Mouse (Mus musculus): ENCODE measurements around the gene Areg. TPM values are rescaled to one million over a fixed set of nuclear protein-coding genes. Genes with fewer than 3 reads are reported as not detected.

The Areg gene
- total RNA-seq, 1 experiment, result 0.31 TPM

DNA sequence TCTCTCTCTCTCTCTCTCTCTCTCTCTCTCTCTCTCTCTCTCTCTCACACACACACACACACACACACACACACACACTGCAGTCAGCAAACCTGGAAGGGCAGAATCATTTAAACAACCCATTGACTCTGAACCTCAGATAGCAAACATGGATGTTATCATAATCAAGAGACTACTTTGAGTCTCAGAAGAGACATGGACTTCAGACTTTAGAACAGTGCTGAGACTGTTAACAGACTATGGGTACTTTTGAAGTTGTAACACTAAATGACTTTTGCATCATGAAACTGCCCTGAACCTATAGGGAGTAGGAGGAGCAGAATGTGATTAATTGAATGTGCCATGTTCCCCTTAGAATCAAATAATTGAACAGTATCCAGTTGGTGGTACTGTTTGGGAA lies 37.0 kb downstream of the Areg start:
- Histone ChIP-seq H3K36me3 (ENCODE audit: control insufficient read depth, insufficient read depth, low read length, poor library complexity, severe bottlenecking) (no peaks in the 10 kb centered on the region), H3K4me3 (ENCODE audit: insufficient read depth in 1 of 2, low read depth in 1 of 2, low read length in 2 of 2, poor library complexity in 1 of 2, severe bottlenecking in 1 of 2) (no peak overlapping the region), H3K9me3 (ENCODE audit: control insufficient read depth, insufficient read depth, low read depth, low read length) (no peaks in the 10 kb centered on the region), H3K27ac (ENCODE audit: insufficient read depth, low read depth, low read length, poor library complexity, severe bottlenecking) (no peak overlapping the region), H3K4me1 (ENCODE audit: control insufficient read depth in 2 of 2, insufficient read depth in 2 of 2, low read length in 2 of 2, poor library complexity in 1 of 2) (no peaks in the 10 kb centered on the region), H3K9ac (ENCODE audit: insufficient read depth, low read depth, low read length, poor library complexity, severe bottlenecking) (no peak overlapping the region)
- in situ Hi-C loops (cut with MboI; ENCODE audit: low sequenced_read_pairs in 2 of 2, unreplicated experiment in 2 of 2), result no loop called here
- no peak for TF ChIP-seq MAFK (IDR thresholded peaks at IDR 0.05; ENCODE audit: insufficient read depth, low read depth, low read length)
- DNase-seq (ENCODE audit: low read depth, low spot score), result no peak

DNA sequence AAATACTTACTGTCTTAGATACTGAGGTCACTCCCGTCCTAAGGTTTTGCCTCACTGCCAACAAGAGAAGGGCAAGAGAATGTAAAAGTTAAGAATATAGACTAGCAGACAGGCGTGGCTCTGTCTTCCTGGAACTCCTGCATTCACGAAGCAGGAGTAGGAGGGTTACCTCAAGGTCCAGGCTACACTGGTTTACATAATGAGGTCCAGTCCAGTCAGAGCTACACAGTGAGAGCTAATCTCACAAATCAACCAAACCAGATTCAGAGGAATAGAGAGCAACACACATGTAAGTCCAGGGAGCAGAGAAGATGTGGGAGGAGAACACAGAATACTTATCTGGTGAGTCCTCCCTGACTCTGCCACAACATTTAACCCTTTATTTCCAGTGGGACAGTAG lies 55.2 kb downstream of the Areg start:
- Histone ChIP-seq H3K9me3 (ENCODE audit: control insufficient read depth, insufficient read depth, low read depth, low read length) (no peaks in the 10 kb centered on the region), H3K36me3 (ENCODE audit: control insufficient read depth, insufficient read depth, low read length, poor library complexity, severe bottlenecking) (no peaks in the 10 kb centered on the region), H3K4me1 (ENCODE audit: control insufficient read depth in 2 of 2, insufficient read depth in 2 of 2, low read length in 2 of 2, poor library complexity in 1 of 2) (no peaks in the 10 kb centered on the region), H3K27ac (ENCODE audit: insufficient read depth, low read depth, low read length, poor library complexity, severe bottlenecking) (no peak overlapping the region), H3K9ac (ENCODE audit: insufficient read depth, low read depth, low read length, poor library complexity, severe bottlenecking) (no peak overlapping the region), H3K4me3 (ENCODE audit: insufficient read depth in 1 of 2, low read depth in 1 of 2, low read length in 2 of 2, poor library complexity in 1 of 2, severe bottlenecking in 1 of 2) (no peak overlapping the region)
- in situ Hi-C loops (cut with MboI; ENCODE audit: low sequenced_read_pairs in 2 of 2, unreplicated experiment in 2 of 2), result no loop called here
- no peak for DNase-seq (ENCODE audit: low read depth, low spot score)
- TF ChIP-seq MAFK (IDR thresholded peaks at IDR 0.05; ENCODE audit: insufficient read depth, low read depth, low read length) (no peak), HCFC1 (IDR thresholded peaks at IDR 0.05; ENCODE audit: borderline replicate concordance, insufficient read depth, low read length) (no peak), ZNF384 (IDR thresholded peaks at IDR 0.05; ENCODE audit: low read depth, low read length) (no peak), CHD2 (IDR thresholded peaks at IDR 0.05; ENCODE audit: low read depth, low read length) (no peak), ZC3H11A (IDR thresholded peaks at IDR 0.05; ENCODE audit: borderline replicate concordance, low read depth, low read length) (no peak)

Other genes starting within 250 kb of the Areg start
- gene Cxcl1, start 248.4 kb upstream of the Areg start, total RNA-seq (2012; rRNA removed), result 0.45 TPM in 1 of 2 replicates, not detected in the other
- not detected in 2 replicates for gene Cxcl2, start 235.7 kb upstream of the Areg start, total RNA-seq (2012; rRNA removed)
- gene Mthfd2l, start 208.5 kb upstream of the Areg start, total RNA-seq (2012; rRNA removed), result 4.0 and 4.8 TPM in 2 replicates
- not detected in 2 replicates for gene Epgn, start 112.1 kb upstream of the Areg start, total RNA-seq (2012; rRNA removed)
- 0.13 TPM in 1 of 2 replicates, not detected in the other for gene Ereg, start 65.0 kb upstream of the Areg start, total RNA-seq (2012; rRNA removed)

Measured in ES-E14 (cell line).